Mouse (Mus musculus): Measurements from ENCODE around the gene Ribc2. TPM values are rescaled to one million over a fixed set of nuclear protein-coding genes. Genes with fewer than 3 reads are reported as not detected.

The Ribc2 gene
- polyA plus RNA-seq, 1 experiment from 2014 or later: not detected

- Histone ChIP-seq H3K27me3 (ENCODE audit: insufficient read depth, low read length) (no peaks in the 10 kb centered on the region), H3K4me2 (ENCODE audit: low read depth, low read length) (no peak overlapping the region), H3K4me3 (ENCODE audit: low read depth, low read length) (no peak overlapping the region), H3K4me1 (ENCODE audit: insufficient read depth) (no peaks in the 10 kb centered on the region), H3K9ac (replicated peaks) (no peak overlapping the region), H3K9me3 (ENCODE audit: low read length) (no peaks in the 10 kb centered on the region), H3K36me3 (replicated peaks; ENCODE audit: insufficient read depth, low read length) (no peaks in the 10 kb centered on the region), H3K27ac (ENCODE audit: low read depth) (no peak overlapping the region)
- TF ChIP-seq EP300 (IDR thresholded peaks at IDR 0.05; ENCODE audit: low read depth) (no peak), CTCF (IDR thresholded peaks at IDR 0.05; ENCODE audit: low read depth) (no peak)
- DNase-seq (peak; percentile 10), ATAC-seq (no peak)
- WGBS (ENCODE audit: insufficient replicate concordance): 83% methylated on average over 11 of the region's 11 CpGs
Measured at GRCm38 (mm10) chr15:85143161-85143560, 11.3 kb downstream of the Ribc2 start.

GRCm38 (mm10) chr15:85143747-85144146 is 11.9 kb downstream of the Ribc2 start:
- 86% methylated on average over 1 of the region's 1 CpGs for WGBS (ENCODE audit: insufficient replicate concordance)

GRCm38 (mm10) chr15:85144249-85144648 is 12.4 kb downstream of the Ribc2 start:
- Histone ChIP-seq H3K9ac (replicated peaks) (no peak overlapping the region), H3K27ac (ENCODE audit: low read depth) (no peak overlapping the region), H3K9me3 (ENCODE audit: low read length) (no peaks in the 10 kb centered on the region), H3K4me1 (ENCODE audit: insufficient read depth) (no peaks in the 10 kb centered on the region), H3K4me3 (ENCODE audit: low read depth, low read length) (no peak overlapping the region), H3K4me2 (ENCODE audit: low read depth, low read length) (no peak overlapping the region), H3K36me3 (replicated peaks; ENCODE audit: insufficient read depth, low read length) (no peaks in the 10 kb centered on the region), H3K27me3 (ENCODE audit: insufficient read depth, low read length) (no peaks in the 10 kb centered on the region)
- ATAC-seq (no peak), DNase-seq (no peak)
- no peak for TF ChIP-seq EP300 (IDR thresholded peaks at IDR 0.05; ENCODE audit: low read depth)
- no peak for TF ChIP-seq CTCF (IDR thresholded peaks at IDR 0.05; ENCODE audit: low read depth)
- 76% methylated on average over 5 of the region's 5 CpGs for WGBS (ENCODE audit: insufficient replicate concordance)

More at GRCm38 (mm10) chr15:85143747-85144146, 11.9 kb downstream of the Ribc2 start:
- TF ChIP-seq EP300 (IDR thresholded peaks at IDR 0.05; ENCODE audit: low read depth) (no peak), CTCF (IDR thresholded peaks at IDR 0.05; ENCODE audit: low read depth) (peak; percentile 34; the same call in 1 of the 2 replicates)
- no peak overlapping the region for H3K4me3 ChIP-seq (ENCODE audit: low read depth, low read length)
- no peak overlapping the region for H3K9ac ChIP-seq (replicated peaks)
- no peaks in the 10 kb centered on the region for H3K9me3 ChIP-seq (ENCODE audit: low read length)
- DNase-seq (peak; percentile 15), ATAC-seq (no peak)
- H3K27ac ChIP-seq (ENCODE audit: low read depth): no peak overlapping the region
- no peaks in the 10 kb centered on the region for H3K4me1 ChIP-seq (ENCODE audit: insufficient read depth)
- no peak overlapping the region for H3K4me2 ChIP-seq (ENCODE audit: low read depth, low read length)
- no peaks in the 10 kb centered on the region for H3K36me3 ChIP-seq (replicated peaks; ENCODE audit: insufficient read depth, low read length)
- H3K27me3 ChIP-seq (ENCODE audit: insufficient read depth, low read length): no peaks in the 10 kb centered on the region

GRCm38 (mm10) chr15:85151433-85151918 is 19.6 kb downstream of the Ribc2 start:
- no peaks in the 10 kb centered on the region for H3K4me1 ChIP-seq (ENCODE audit: insufficient read depth)

GRCm38 (mm10) chr15:85152577-85152976 is 20.7 kb downstream of the Ribc2 start:
- Histone ChIP-seq H3K9me3 (ENCODE audit: low read length) (no peaks in the 10 kb centered on the region), H3K27ac (ENCODE audit: low read depth) (no peak overlapping the region), H3K4me3 (ENCODE audit: low read depth, low read length) (no peak overlapping the region), H3K27me3 (ENCODE audit: insufficient read depth, low read length) (no peaks in the 10 kb centered on the region), H3K4me1 (ENCODE audit: insufficient read depth) (no peaks in the 10 kb centered on the region), H3K9ac (replicated peaks) (no peak overlapping the region), H3K4me2 (ENCODE audit: low read depth, low read length) (no peak overlapping the region), H3K36me3 (replicated peaks; ENCODE audit: insufficient read depth, low read length) (no peaks in the 10 kb centered on the region)
- TF ChIP-seq CTCF (IDR thresholded peaks at IDR 0.05; ENCODE audit: low read depth) (no peak), EP300 (IDR thresholded peaks at IDR 0.05; ENCODE audit: low read depth) (no peak)
- 57% methylated on average over 3 of the region's 3 CpGs for WGBS (ENCODE audit: insufficient replicate concordance)
- no peak for ATAC-seq
- no peak for DNase-seq

More at GRCm38 (mm10) chr15:85151433-85151918, 19.6 kb downstream of the Ribc2 start:
- ATAC-seq (no peak), DNase-seq (peak; percentile 72)
- Histone ChIP-seq H3K4me2 (ENCODE audit: low read depth, low read length) (no peak overlapping the region), H3K4me3 (ENCODE audit: low read depth, low read length) (no peak overlapping the region), H3K9ac (replicated peaks) (no peak overlapping the region), H3K27ac (ENCODE audit: low read depth) (no peak overlapping the region), H3K36me3 (replicated peaks; ENCODE audit: insufficient read depth, low read length) (no peaks in the 10 kb centered on the region), H3K27me3 (ENCODE audit: insufficient read depth, low read length) (no peaks in the 10 kb centered on the region), H3K9me3 (ENCODE audit: low read length) (no peaks in the 10 kb centered on the region)
- WGBS (ENCODE audit: insufficient replicate concordance): 29% methylated on average over 13 of the region's 13 CpGs
- TF ChIP-seq EP300 (IDR thresholded peaks at IDR 0.05; ENCODE audit: low read depth) (no peak), CTCF (IDR thresholded peaks at IDR 0.05; ENCODE audit: low read depth) (peak; percentile 91)

GRCm38 (mm10) chr15:85154091-85154490 is 22.2 kb downstream of the Ribc2 start:
- H3K36me3 ChIP-seq (replicated peaks; ENCODE audit: insufficient read depth, low read length): no peaks in the 10 kb centered on the region
- no peaks in the 10 kb centered on the region for H3K27me3 ChIP-seq (ENCODE audit: insufficient read depth, low read length)
- TF ChIP-seq CTCF (IDR thresholded peaks at IDR 0.05; ENCODE audit: low read depth) (no peak), EP300 (IDR thresholded peaks at IDR 0.05; ENCODE audit: low read depth) (no peak)
- WGBS (ENCODE audit: insufficient replicate concordance): 59% methylated on average over 3 of the region's 3 CpGs
- H3K9me3 ChIP-seq (ENCODE audit: low read length): no peaks in the 10 kb centered on the region
- no peak overlapping the region for H3K9ac ChIP-seq (replicated peaks)
- no peak overlapping the region for H3K4me3 ChIP-seq (ENCODE audit: low read depth, low read length)
- H3K4me1 ChIP-seq (ENCODE audit: insufficient read depth): no peaks in the 10 kb centered on the region
- DNase-seq (no peak), ATAC-seq (no peak)
- H3K4me2 ChIP-seq (ENCODE audit: low read depth, low read length): no peak overlapping the region
- H3K27ac ChIP-seq (ENCODE audit: low read depth): no peak overlapping the region

All from liver, postnatal 0 days (tissue).